Mouse (Mus musculus) ovary, postnatal 10 days (tissue): ENCODE measurements at regions not wholly inside any gene's neighbourhood (a gene's known extent, or its start where the extent isn't known, plus 50 kb on each side); places are given as distances from the start of the nearest gene placed in this dataset.

ENCODE experiments used
- DNase-seq: peaks from one replicate; pipeline ENCODE4 v3.0.0; 2022; ENCODE audit warnings: low spot score

- no peak for DNase-seq
These were observed 50.1 kb upstream of the Cpm start for GRCm38 (mm10) chr10:117579210-117579609.

DNA sequence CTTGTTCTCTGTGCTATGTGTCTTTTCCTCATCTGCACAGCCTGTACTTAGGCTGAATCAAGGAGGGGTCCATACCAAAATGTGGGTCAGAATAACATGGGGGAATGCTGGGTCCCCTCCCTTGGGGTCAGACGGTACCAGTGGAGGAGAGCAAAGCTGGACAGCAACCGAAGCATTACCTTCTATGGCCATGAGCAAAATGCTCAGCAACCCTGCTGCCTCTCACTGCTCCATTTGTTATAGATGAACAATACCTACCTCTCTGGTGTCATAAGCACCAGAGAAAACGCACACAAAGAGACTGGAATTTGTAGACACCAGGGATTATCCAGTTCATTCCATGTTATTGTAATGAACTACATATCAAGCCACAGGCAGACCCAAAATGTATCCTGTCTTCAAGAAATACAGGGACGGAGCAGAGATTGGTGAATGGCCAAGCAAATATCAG is 50.6 kb upstream of the Cpm start:
- no peak for DNase-seq

DNA sequence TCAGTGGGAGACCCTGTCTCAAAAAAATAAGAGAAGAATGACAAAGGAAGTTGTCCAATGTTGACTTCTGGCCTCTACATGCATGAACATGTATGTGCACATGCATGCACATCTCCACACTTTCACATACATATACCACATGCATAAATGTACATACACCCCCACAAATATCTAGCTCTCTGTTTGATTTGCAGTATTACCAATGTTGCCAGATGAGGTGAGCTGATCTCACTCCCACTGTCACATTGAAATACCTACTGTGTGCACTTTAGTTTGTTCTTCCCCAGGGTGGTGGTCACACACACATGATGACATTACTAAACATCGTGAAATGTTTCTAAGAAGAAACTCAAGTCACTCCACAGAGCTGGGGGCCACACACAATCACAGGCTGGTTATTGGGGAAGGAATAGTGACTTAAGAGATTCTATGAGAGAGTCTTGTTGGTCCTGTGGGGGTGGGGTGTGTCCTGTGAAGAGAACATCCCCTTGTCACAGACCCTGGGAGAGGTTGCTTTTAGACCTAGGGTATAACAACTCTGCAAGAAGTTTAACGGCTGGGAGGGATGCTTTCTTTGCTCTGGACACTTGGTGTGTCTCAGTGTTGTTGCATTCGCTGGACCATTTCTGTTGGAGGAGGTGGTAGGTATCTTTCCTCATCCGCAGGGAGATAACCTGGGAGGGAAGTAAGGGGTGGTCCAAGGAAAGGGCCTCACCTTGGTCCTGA is 51.2 kb upstream of the Cpm start:
- DNase-seq: no peak

DNA sequence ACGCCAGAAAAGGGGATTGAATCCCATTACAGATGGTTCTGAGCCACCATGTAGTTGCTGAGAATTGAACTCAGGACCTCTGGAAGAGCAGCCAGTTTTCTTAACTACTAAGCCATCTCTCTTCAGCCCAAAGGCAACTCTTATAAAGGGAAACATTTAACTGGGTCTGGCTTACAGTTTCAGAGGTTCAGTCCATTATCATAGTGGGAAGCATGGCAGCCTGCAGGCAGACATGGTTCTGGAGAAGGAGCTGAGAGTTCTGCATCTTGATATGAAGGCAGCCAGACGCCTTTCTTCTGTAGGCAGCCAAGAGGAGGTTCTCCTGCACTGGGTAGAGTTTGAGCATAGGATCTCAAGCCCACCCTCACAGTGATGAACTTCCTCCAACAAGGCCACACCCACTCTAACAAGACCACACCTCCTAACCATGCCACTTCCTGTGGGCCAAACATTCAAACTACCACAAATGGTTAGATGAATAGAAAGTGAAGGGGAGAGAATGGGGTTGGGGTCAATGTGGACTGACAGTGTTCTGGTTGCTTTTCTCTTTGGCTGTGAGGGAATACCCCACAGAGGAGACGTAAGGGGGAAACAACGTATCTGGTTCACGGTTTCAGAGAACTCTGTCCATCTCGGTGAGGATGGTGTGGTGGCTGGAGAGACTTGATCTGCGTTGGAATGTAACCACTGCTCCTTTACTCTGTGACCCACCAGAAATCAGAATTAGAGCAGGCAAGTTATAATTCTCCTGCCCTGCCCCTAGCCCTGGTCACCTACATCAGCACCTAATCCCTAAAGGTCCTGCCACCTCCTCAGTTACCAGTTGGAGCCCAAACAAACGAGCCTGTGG is 52.2 kb upstream of the Cpm start:
- no peak for DNase-seq

DNA sequence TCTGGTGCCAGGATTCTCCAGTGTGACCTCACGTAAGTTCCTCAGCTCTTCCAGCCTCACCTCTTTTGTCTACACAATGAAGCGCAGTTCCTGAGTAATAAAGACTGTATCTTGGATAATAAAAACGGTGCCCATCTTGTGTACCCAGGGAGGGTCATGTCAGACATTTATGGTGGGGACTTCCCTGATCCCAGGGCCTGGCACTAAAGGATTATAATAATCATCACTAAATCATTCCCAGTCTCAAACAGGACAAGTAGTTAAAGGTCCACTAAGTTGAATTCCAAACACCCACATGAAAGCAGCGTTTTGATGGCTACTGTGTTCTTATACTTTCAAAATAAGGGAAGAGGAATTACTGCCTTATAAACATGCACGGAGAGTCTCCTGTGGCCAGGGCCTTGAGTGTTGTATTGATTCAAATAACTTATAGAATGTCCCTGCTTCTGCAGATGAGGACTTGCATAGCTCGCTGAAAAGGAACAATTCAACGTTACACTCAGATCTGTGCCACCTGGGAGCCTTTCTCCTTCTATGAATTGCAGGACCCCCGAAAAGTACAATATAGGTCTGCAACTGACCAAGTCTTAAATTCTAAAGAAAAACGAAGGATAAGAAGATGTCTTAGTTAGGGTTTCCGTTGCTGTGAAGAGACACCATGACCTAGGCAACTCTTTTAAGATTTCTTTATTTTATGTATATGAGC is 53.0 kb upstream of the Cpm start:
- no peak for DNase-seq

- DNase-seq: no peak
These were observed 53.7 kb upstream of the Cpm start for GRCm38 (mm10) chr10:117575404-117576153.

DNA sequence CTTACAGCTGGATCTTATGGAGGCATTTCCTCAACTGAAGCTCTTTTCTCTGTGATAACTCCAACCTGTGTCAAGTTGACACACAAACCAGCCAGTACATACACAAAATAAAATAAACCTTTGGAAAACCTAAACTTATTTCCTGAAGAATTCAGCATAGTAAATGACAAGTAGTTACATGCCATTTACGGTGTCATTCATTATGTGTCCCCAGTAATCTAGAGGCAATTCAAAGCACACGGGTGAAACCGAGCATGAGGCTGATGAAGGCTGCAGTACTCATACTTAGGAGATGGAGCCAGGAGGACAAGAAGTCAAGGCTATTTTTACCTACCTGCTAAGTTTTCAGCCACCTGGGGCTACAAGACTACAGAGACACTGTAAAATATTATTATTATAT is 54.4 kb upstream of the Cpm start:
- no peak for DNase-seq

DNA sequence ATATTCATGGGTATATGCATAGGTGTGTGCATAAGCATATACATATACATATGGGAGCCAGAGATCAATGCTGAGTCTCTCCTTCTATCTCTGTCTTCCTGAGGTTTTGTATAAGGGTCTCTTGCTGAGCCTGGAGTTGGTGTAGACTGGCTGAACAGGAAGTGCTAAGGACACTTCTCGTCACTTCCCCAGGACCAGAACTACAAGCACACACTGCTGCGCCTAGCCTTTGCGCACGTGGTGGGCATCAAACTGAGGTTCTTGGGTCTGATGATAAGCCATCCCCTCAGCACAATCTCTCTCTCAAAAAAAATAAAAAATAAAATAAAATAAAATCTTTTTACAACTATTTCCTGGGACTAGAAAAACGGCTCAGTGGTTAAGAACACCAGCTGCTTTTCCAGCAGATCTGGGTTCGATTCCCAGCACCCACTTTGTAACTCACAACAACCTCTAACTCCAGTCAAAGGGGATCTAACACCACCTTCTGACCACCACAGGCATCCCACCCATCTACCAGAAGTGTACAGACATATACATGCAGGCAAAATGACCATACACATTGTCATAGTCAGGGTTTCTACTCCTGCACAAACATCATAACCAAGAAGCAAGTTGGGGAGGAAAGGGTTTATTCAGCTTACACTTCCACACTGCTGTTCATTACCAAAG is 55.1 kb upstream of the Cpm start:
- DNase-seq: no peak

DNA sequence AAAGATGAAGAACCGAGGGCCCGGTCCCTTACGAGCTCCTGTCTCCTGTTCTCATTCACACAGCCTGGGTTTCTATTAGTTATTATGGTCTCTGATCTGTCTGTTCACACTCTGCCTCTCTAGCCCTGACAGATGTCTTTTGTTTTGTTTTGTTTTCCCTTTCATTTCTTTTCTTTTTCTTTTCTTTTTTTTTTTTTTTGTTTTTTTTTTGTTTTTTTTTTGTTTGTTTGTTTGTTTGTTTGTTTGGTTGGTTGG is 55.8 kb upstream of the Cpm start:
- DNase-seq: no peak

GRCm38 (mm10) chr10:117572746-117573595 is 56.3 kb upstream of the Cpm start:
- no peak for DNase-seq

GRCm38 (mm10) chr10:117571891-117572573 is 57.3 kb upstream of the Cpm start:
- no peak for DNase-seq

GRCm38 (mm10) chr10:117570971-117571861 is 58.1 kb upstream of the Cpm start:
- no peak for DNase-seq

DNA sequence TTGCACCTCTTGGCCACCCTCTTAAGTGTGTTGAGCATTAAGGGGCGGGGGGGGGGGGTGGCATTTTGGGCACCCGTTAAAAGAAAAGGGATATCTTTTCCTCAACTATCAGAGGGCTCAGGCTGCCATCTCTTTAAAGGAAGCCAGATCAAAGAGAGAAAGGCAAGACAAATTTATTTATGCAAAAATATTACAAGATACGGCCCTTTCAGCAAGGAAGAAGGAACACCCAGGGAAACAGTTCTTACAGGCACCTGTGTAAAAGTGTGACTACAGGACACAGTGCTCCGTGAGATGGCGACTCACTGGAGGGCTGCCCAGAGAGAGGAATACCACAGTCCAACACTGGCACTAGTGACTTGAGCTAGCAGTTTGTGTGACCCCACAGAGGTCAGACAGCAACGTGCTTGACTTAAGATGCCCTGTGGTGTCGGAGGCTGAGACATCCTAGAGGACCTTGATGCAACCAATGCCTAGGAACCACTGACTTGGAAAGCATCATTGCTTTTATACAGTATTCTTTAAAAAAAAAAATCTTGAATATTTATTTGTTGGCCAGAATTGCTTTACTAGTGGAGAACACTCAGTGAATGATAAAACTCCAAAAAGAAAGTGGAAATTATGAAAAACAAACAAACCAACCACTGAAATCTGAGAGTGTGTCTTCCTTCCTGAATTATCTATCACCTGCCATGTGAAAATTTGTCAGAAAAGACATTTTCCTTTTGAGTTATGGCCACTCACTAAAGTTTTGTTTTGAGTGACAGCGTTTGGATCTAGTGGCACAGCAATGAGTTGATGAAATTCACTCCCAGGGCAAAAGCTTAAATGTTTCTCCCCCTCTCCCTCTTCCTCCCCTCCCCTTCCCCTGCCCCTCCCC is 59.0 kb upstream of the Cpm start:
- DNase-seq: no peak

DNA sequence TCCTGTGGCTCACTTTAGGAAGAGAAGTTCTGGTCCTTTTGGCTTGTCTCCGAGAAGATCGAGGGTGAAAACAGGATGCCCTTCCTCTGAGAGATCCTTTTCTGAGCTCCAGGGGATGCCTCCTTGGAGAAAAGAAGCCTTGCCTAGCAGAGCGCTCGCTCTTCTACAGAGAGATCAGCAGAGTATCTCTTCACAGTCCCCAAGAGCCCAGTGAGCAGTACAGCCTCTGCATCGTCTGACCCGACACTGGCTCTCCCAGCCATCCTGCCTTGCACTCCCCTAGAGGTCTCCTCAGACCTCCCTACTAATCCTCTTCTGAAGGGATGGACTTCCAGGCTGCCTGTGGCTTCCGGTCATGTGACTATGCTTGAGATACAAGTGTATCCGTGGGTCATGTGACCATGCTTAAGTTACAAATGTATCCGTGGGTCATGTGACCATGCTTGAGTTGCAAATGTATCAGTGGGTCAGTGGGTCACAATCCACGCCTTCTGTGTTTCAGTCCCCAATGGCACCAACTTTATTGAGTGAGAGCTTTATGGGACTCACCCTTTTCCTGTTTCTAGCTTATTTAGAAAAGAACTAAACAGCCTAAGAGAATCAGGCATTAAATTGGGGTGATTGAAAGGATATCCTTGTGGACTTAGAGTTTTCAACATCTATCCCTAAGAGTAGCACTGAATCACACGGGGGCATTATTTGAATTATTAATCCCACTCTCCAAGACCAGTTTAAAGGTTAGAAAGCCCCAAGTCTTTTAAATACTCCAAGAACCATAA is 59.8 kb upstream of the Cpm start:
- no peak for DNase-seq

GRCm38 (mm10) chr10:117568472-117569300 is 60.6 kb upstream of the Cpm start:
- no peak for DNase-seq

- DNase-seq: no peak
These were observed 61.2 kb upstream of the Cpm start for GRCm38 (mm10) chr10:117568138-117568387.
